Mouse (Mus musculus) heart, postnatal 25 days (tissue): ENCODE measurements around the gene Zfp286. TPM values are rescaled to one million over a fixed set of nuclear protein-coding genes. Genes with fewer than 3 reads are reported as not detected.

Source experiments
- DNase-seq: peaks from one replicate; pipeline ENCODE4 v3.0.0; 2022; ENCODE audit warnings: low spot score
- intact Hi-C: fragments of 180-260 bp; cut with DNase I; formaldehyde crosslinking; loops from one replicate; pipeline ENCODE4 v1.15.1; 2025
- total RNA-seq, 2 experiments: library from RNA; stranded (reverse); gene quantifications; 2 replicates each; pipeline ENCODE4 v1.2.3; 2021

Zfp286 gene
- total RNA-seq, 2 experiments from 2014 or later: 1.6 to 2.3 TPM

GRCm38 (mm10) chr11:62731311-62732021, 57.8 kb downstream of the Zfp286 start, which contains the start of gene Zfp287:
TSS of gene Zfp287 (minus strand) at chr11:62731905.
- intact Hi-C loops: no loop called here
- DNase-seq: peak; percentile 81

GRCm38 (mm10) chr11:62728276-62728675, 61.0 kb downstream of the Zfp286 start:
- intact Hi-C loops: no loop called here
- no peak for DNase-seq

DNA sequence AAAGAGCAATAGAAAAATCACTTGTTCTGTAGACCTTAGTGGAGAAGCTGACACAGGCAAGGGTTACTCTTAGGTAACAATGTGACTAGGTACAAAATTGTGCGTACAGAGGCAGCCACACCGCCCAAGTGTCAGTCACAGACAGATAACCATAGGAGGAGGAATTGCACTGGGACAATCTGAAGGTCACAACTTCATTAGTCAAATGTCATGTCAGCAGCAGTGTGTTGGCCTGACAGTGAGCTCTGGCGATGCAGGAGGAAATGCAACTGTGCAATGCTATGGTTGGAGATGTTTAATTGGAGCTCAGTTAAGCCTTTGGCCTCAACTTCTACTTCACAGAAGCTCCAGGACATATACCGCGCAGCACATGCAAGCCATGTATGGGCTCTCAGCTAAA, 78.6 kb downstream of the Zfp286 start:
- intact Hi-C loops: no loop called here
- no peak for DNase-seq

DNA sequence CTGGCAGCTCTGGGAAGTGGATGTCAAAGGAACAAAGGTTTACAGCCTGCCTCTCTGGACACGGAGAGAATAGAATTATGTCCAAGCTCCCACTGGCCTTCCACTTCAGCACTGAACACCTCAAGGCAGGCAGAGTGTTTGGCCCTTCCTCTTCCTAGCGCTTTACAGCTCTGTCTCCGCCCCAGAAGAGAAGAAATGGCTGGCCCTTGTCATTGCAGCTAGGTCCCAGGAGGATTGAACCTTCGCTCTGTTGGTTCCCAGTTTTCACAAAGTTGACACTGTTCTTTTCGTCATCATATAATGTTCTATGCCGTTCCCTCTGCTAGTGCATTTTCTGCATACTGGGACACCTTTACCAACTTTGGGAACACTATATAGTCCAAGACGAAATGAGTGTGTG, 81.0 kb downstream of the Zfp286 start:
- no peak for DNase-seq
- intact Hi-C loops: no loop called here

DNA sequence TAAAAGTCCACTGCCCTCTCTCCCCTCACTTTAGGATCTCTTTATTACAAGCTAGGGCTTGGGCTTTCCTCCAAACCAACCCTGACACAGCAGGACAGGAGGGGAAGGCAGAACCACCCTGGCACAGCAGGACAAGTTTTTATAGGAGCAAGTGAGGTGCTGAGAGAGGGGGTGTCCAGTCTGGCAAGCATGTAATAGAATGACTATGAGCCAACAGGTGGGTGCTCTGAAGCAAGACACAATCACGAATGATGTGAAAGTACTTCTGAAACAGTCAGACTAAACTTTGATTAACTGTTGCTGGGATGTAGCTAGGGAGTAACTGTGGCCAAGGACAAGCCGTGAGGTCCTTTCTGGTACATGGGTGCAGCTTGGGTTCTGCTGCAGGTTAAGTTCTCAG, 83.1 kb downstream of the Zfp286 start:
- no peak for DNase-seq
- intact Hi-C loops: no loop called here

Other genes with a start within 250 kb of the Zfp286 start
- gene Ubb, start 238.3 kb downstream of the Zfp286 start, total RNA-seq: 100 to 1,000 TPM; 561 to 624 TPM
- gene Trpv2, start 215.0 kb downstream of the Zfp286 start, total RNA-seq: 1 to 10 TPM; 2.4 to 3.3 TPM
- 1 to 10 TPM; 4.9 to 6.4 TPM for gene Lrrc75a, start 140.9 kb downstream of the Zfp286 start, total RNA-seq
- gene Mmgt2, start 140.8 kb downstream of the Zfp286 start, total RNA-seq: 1 to 10 TPM; 6.9 to 7.0 TPM
- gene Zfp287, start 57.6 kb downstream of the Zfp286 start, total RNA-seq: 1 to 10 TPM; 2.4 to 2.8 TPM
- not detected for gene Gm10428, start 36.4 kb downstream of the Zfp286 start, total RNA-seq
- gene Trim16, start 30.8 kb upstream of the Zfp286 start, total RNA-seq: 1 to 10 TPM; 5.4 to 6.5 TPM
- under 1 TPM; 0.17 to 0.26 TPM for gene Fbxw10, start 57.6 kb upstream of the Zfp286 start, total RNA-seq
- gene Tvp23b, start 90.0 kb upstream of the Zfp286 start, total RNA-seq: 10 to 100 TPM; 20.4 to 23.6 TPM
- not detected for gene Cdrt4, start 161.7 kb upstream of the Zfp286 start, total RNA-seq